Mouse (Mus musculus) myocyte (in vitro differentiated cells): ENCODE results near the gene Gsg1. TPM values are rescaled to one million over a fixed set of nuclear protein-coding genes. Genes with fewer than 3 reads are reported as not detected.

Source experiments
- H3K27me3 ChIP-seq: one replicate; pipeline ENCODE4 v1.6.1; 2011; ENCODE audit not compliant: control insufficient read depth, insufficient read depth, insufficient read length
- H3K36me3 ChIP-seq: one replicate; pipeline ENCODE4 v1.6.1; 2011; ENCODE audit not compliant: control insufficient read depth, insufficient read depth
- H3K4me2 ChIP-seq: one replicate; pipeline ENCODE4 v1.6.1; 2011; ENCODE audit warnings: low read depth, control low read depth
- H3K4me3 ChIP-seq: one replicate; pipeline ENCODE4 v1.5.1; 2011; ENCODE audit warnings: mild to moderate bottlenecking, control low read depth, moderate library complexity
- H3K79me2 ChIP-seq: one replicate; pipeline ENCODE4 v1.6.1; 2011; ENCODE audit not compliant: control insufficient read depth, insufficient read depth
- H3ac ChIP-seq: one replicate; pipeline ENCODE4 v1.6.1; 2011; ENCODE audit not compliant: control insufficient read depth, insufficient read length
- CEBPB ChIP-seq: IDR thresholded peaks from 2 replicates; pipeline ENCODE4 v1.6.1; 2011; ENCODE audit warnings: mild to moderate bottlenecking, moderate library complexity; ENCODE audit not compliant: poor library complexity, insufficient read depth, severe bottlenecking
- E2F4 ChIP-seq: IDR thresholded peaks from one replicate; pipeline ENCODE4 v1.6.1; 2011; ENCODE audit warnings: mild to moderate bottlenecking, control low read depth, moderate library complexity; ENCODE audit not compliant: insufficient read depth
- MAX ChIP-seq: IDR thresholded peaks from one replicate; pipeline ENCODE4 v1.6.1; 2011; ENCODE audit warnings: low read depth, mild to moderate bottlenecking, control low read depth
- MYOD1 ChIP-seq, 3 experiments: IDR thresholded peaks; one replicate each; pipeline ENCODE4 v1.6.1; 2011; ENCODE audit warnings: control low read depth in 2 of 3, low read depth in 2 of 3, mild to moderate bottlenecking in 2 of 3, moderate library complexity in 1 of 3; ENCODE audit not compliant: insufficient read length in 2 of 3, control insufficient read depth in 1 of 3
- MYOG ChIP-seq, 3 experiments: IDR thresholded peaks; one replicate each; pipeline ENCODE4 v1.6.1; 2011; ENCODE audit warnings: control low read depth in 2 of 3, low read depth in 2 of 3, mild to moderate bottlenecking in 2 of 3; ENCODE audit not compliant: insufficient read length in 2 of 3, control insufficient read depth in 1 of 3, insufficient read depth in 1 of 3
- POLR2A ChIP-seq: IDR thresholded peaks from one replicate; pipeline ENCODE4 v1.6.1; 2011; ENCODE audit warnings: low read depth, mild to moderate bottlenecking, control low read depth, moderate library complexity; ENCODE audit not compliant: insufficient read length
- POLR2AphosphoS2 ChIP-seq: IDR thresholded peaks from one replicate; pipeline ENCODE4 v1.6.1; 2011; ENCODE audit warnings: low read depth, control low read depth; ENCODE audit not compliant: insufficient read length
- REST ChIP-seq: IDR thresholded peaks from one replicate; pipeline ENCODE4 v1.6.1; 2011; ENCODE audit warnings: mild to moderate bottlenecking, control low read depth, moderate library complexity; ENCODE audit not compliant: insufficient read depth, insufficient read length
- SRF ChIP-seq: IDR thresholded peaks from one replicate; pipeline ENCODE4 v1.6.1; 2011; ENCODE audit warnings: low read depth; ENCODE audit not compliant: control insufficient read depth, insufficient read length
- TCF12 ChIP-seq: IDR thresholded peaks from one replicate; pipeline ENCODE4 v1.6.1; 2011; ENCODE audit warnings: mild to moderate bottlenecking, control low read depth; ENCODE audit not compliant: poor library complexity, insufficient read depth, severe bottlenecking
- TCF3 ChIP-seq: IDR thresholded peaks from one replicate; pipeline ENCODE4 v1.6.1; 2011; ENCODE audit warnings: low read depth, control low read depth; ENCODE audit not compliant: insufficient read length
- USF1 ChIP-seq: IDR thresholded peaks from one replicate; pipeline ENCODE4 v1.6.1; 2011; ENCODE audit warnings: low read depth, mild to moderate bottlenecking, control low read depth, moderate library complexity
- polyA plus RNA-seq: library from polyadenylated mRNA; unstranded; fragments of >200 nt; fragmentation: generic; extraction: Trizol; gene quantifications from one replicate; pipeline ENCODE4 v1.2.1, GENCODE M21; 2012; ENCODE audit warnings: missing spikeins

Gsg1 gene
- polyA plus RNA-seq, 1 experiment = 0.04 TPM

- TF ChIP-seq USF1 (no peak), MYOG (IDR thresholded peaks at IDR 0.05; ENCODE audit: control insufficient read depth in 1 of 3, insufficient read depth in 1 of 3, insufficient read length in 2 of 3, low read depth in 2 of 3) (no peak), MYOD1 (IDR thresholded peaks at IDR 0.05; ENCODE audit: control insufficient read depth in 1 of 3, insufficient read length in 2 of 3, low read depth in 2 of 3) (no peak), CEBPB (no peak), POLR2A (no peak), TCF3 (no peak), POLR2AphosphoS2 (no peak), SRF (no peak), MAX (no peak), REST (no peak)
- Histone ChIP-seq H3K4me2 (no peak overlapping the region), H3K36me3 (no peaks in the 10 kb centered on the region), H3K4me3 (no peak overlapping the region), H3K27me3 (no peaks in the 10 kb centered on the region), H3ac (no peak overlapping the region), H3K79me2 (no peaks in the 10 kb centered on the region)
Observed at GRCm38 (mm10) chr6:135279856-135280255, 25.7 kb upstream of the Gsg1 start.

- Histone ChIP-seq H3ac (no peak overlapping the region), H3K4me3 (no peak overlapping the region), H3K79me2 (no peaks in the 10 kb centered on the region), H3K27me3 (no peaks in the 10 kb centered on the region), H3K4me2 (no peak overlapping the region), H3K36me3 (no peaks in the 10 kb centered on the region)
- TF ChIP-seq TCF3 (no peak), TCF12 (no peak), POLR2A (no peak), REST (no peak), CEBPB (no peak), MAX (no peak), MYOG (IDR thresholded peaks at IDR 0.05; ENCODE audit: control insufficient read depth in 1 of 3, insufficient read depth in 1 of 3, insufficient read length in 2 of 3, low read depth in 2 of 3) (no peak), POLR2AphosphoS2 (no peak), SRF (no peak)
Observed at GRCm38 (mm10) chr6:135279286-135279685, 25.1 kb upstream of the Gsg1 start.

GRCm38 (mm10) chr6:135278302-135278701 lies 24.2 kb upstream of the Gsg1 start:
- H3ac ChIP-seq = no peak overlapping the region
- H3K27me3 ChIP-seq = no peaks in the 10 kb centered on the region
- no peak overlapping the region for H3K4me3 ChIP-seq
- no peaks in the 10 kb centered on the region for H3K79me2 ChIP-seq
- H3K4me2 ChIP-seq = no peak overlapping the region
- TF ChIP-seq E2F4 = no peak
- TF ChIP-seq CEBPB = no peak
- TF ChIP-seq SRF = no peak
- TF ChIP-seq TCF3 = no peak
- no peak for TF ChIP-seq POLR2AphosphoS2
- no peak for TF ChIP-seq USF1
- H3K36me3 ChIP-seq = no peaks in the 10 kb centered on the region

- no peaks in the 10 kb centered on the region for H3K27me3 ChIP-seq
- H3K4me2 ChIP-seq = no peak overlapping the region
- TF ChIP-seq MAX (no peak), CEBPB (no peak), TCF3 (no peak), E2F4 (no peak), POLR2A (no peak), REST (no peak), MYOG (IDR thresholded peaks at IDR 0.05; ENCODE audit: control insufficient read depth in 1 of 3, insufficient read depth in 1 of 3, insufficient read length in 2 of 3, low read depth in 2 of 3) (no peak), SRF (no peak), MYOD1 (IDR thresholded peaks at IDR 0.05; ENCODE audit: control insufficient read depth in 1 of 3, insufficient read length in 2 of 3, low read depth in 2 of 3) (no peak), POLR2AphosphoS2 (no peak)
- H3K36me3 ChIP-seq = no peaks in the 10 kb centered on the region
- H3K4me3 ChIP-seq = no peak overlapping the region
- H3ac ChIP-seq = no peak overlapping the region
- no peaks in the 10 kb centered on the region for H3K79me2 ChIP-seq
Observed at GRCm38 (mm10) chr6:135276474-135277295, 22.5 kb upstream of the Gsg1 start.

GRCm38 (mm10) chr6:135275231-135275630 lies 21.1 kb upstream of the Gsg1 start:
- TF ChIP-seq SRF (no peak), CEBPB (no peak), POLR2AphosphoS2 (no peak), TCF3 (no peak), E2F4 (no peak), MYOG (IDR thresholded peaks at IDR 0.05; ENCODE audit: control insufficient read depth in 1 of 3, insufficient read depth in 1 of 3, insufficient read length in 2 of 3, low read depth in 2 of 3) (no peak), MAX (no peak)
- no peak overlapping the region for H3ac ChIP-seq
- no peak overlapping the region for H3K4me3 ChIP-seq
- H3K79me2 ChIP-seq = no peaks in the 10 kb centered on the region
- H3K4me2 ChIP-seq = no peak overlapping the region
- no peaks in the 10 kb centered on the region for H3K27me3 ChIP-seq
- no peaks in the 10 kb centered on the region for H3K36me3 ChIP-seq
